Mouse (Mus musculus): ENCODE measurements around the gene Gls. TPM values are rescaled to one million over a fixed set of nuclear protein-coding genes. Genes with fewer than 3 reads are reported as not detected.
A peak's percentile ranks its signal among the peaks of the same experiment; 100 is the strongest.

Gene Gls
- polyA plus RNA-seq, 1 experiment from 2014 or later, result 39.5 TPM

- 0 out of 2 replicates have a peak, but pooled peaks cover 3% of the 10 kb centered on the region for H3K36me3 ChIP-seq
- no peaks in the 10 kb centered on the region for H3K9me3 ChIP-seq
- no peaks in the 10 kb centered on the region for H3K27me3 ChIP-seq (replicated peaks)
- WGBS, result 92% methylated on average over 8 of the region's 8 CpGs
- no peak overlapping the region for H3K4me2 ChIP-seq (replicated peaks)
- H3K27ac ChIP-seq, result no peak overlapping the region
- no peaks in the 10 kb centered on the region for H3K4me1 ChIP-seq (replicated peaks)
- no peak overlapping the region for H3K9ac ChIP-seq
- ATAC-seq, result no peak
- no peak overlapping the region for H3K4me3 ChIP-seq (replicated peaks)
These were observed 99.8 kb downstream of the Gls start for GRCm38 (mm10) chr1:52133254-52133653.

- H3K27me3 ChIP-seq (replicated peaks), result no peaks in the 10 kb centered on the region
- H3K4me3 ChIP-seq (replicated peaks), result no peak overlapping the region
- no peaks in the 10 kb centered on the region for H3K4me1 ChIP-seq (replicated peaks)
- H3K36me3 ChIP-seq, result peaks cover under 1% of the 10 kb centered on the region; the same call in 1 of the 2 replicates
- WGBS, result 73% methylated on average over 11 of the region's 11 CpGs
- H3K9me3 ChIP-seq, result no peaks in the 10 kb centered on the region
- no peak overlapping the region for H3K4me2 ChIP-seq (replicated peaks)
- no peak overlapping the region for H3K27ac ChIP-seq
- ATAC-seq, result no peak
- no peak overlapping the region for H3K9ac ChIP-seq
These were observed 101.2 kb downstream of the Gls start for GRCm38 (mm10) chr1:52131787-52132377.

GRCm38 (mm10) chr1:52129794-52130193 is 103.2 kb downstream of the Gls start:
- Histone ChIP-seq H3K9ac (no peak overlapping the region), H3K27ac (no peak overlapping the region), H3K36me3 (peaks cover 9% of the 10 kb centered on the region), H3K4me1 (replicated peaks) (no peaks in the 10 kb centered on the region), H3K4me2 (replicated peaks) (no peak overlapping the region), H3K4me3 (replicated peaks) (no peak overlapping the region), H3K9me3 (no peaks in the 10 kb centered on the region), H3K27me3 (replicated peaks) (no peaks in the 10 kb centered on the region)
- ATAC-seq, result no peak
- WGBS, result 57% methylated on average over 6 of the region's 6 CpGs

- H3K4me3 ChIP-seq (replicated peaks), result no peak overlapping the region
- 94% methylated on average over 6 of the region's 6 CpGs for WGBS
- H3K27me3 ChIP-seq (replicated peaks), result no peaks in the 10 kb centered on the region
- H3K27ac ChIP-seq, result no peak overlapping the region
- no peak for ATAC-seq
- no peaks in the 10 kb centered on the region for H3K4me1 ChIP-seq (replicated peaks)
- peaks cover 11% of the 10 kb centered on the region for H3K36me3 ChIP-seq
- no peak overlapping the region for H3K9ac ChIP-seq
- H3K9me3 ChIP-seq, result no peaks in the 10 kb centered on the region
- no peak overlapping the region for H3K4me2 ChIP-seq (replicated peaks)
These were observed 105.7 kb downstream of the Gls start for GRCm38 (mm10) chr1:52127350-52127749.

- H3K4me3 ChIP-seq (replicated peaks), result no peak overlapping the region
- no peak overlapping the region for H3K9ac ChIP-seq
- H3K27ac ChIP-seq, result no peak overlapping the region
- H3K36me3 ChIP-seq, result peaks cover 11% of the 10 kb centered on the region
- no peaks in the 10 kb centered on the region for H3K27me3 ChIP-seq (replicated peaks)
- no peaks in the 10 kb centered on the region for H3K9me3 ChIP-seq
- H3K4me1 ChIP-seq (replicated peaks), result no peaks in the 10 kb centered on the region
- H3K4me2 ChIP-seq (replicated peaks), result no peak overlapping the region
- 79% methylated on average over 3 of the region's 3 CpGs for WGBS
- no peak for ATAC-seq
These were observed 108.2 kb downstream of the Gls start for GRCm38 (mm10) chr1:52124818-52125217.

GRCm38 (mm10) chr1:52121052-52121451 is 112.0 kb downstream of the Gls start:
- WGBS, result 82% methylated on average over 3 of the region's 3 CpGs
- no peak overlapping the region for H3K4me2 ChIP-seq (replicated peaks)
- H3K36me3 ChIP-seq, result 0 out of 2 replicates have a peak, but pooled peaks cover 2% of the 10 kb centered on the region
- no peak for ATAC-seq
- H3K27me3 ChIP-seq (replicated peaks), result no peaks in the 10 kb centered on the region
- H3K4me1 ChIP-seq (replicated peaks), result no peaks in the 10 kb centered on the region
- no peak overlapping the region for H3K27ac ChIP-seq
- H3K9ac ChIP-seq, result no peak overlapping the region
- no peaks in the 10 kb centered on the region for H3K9me3 ChIP-seq
- no peak overlapping the region for H3K4me3 ChIP-seq (replicated peaks)

GRCm38 (mm10) chr1:52120191-52120590 is 112.8 kb downstream of the Gls start:
- Histone ChIP-seq H3K4me2 (replicated peaks) (peak overlapping the region; percentile 83), H3K9me3 (no peaks in the 10 kb centered on the region), H3K27ac (no peak overlapping the region), H3K27me3 (replicated peaks) (no peaks in the 10 kb centered on the region), H3K9ac (peak overlapping the region; percentile 66; the same call in 1 of the 2 replicates), H3K4me3 (replicated peaks) (peak overlapping the region; percentile 91), H3K4me1 (replicated peaks) (no peaks in the 10 kb centered on the region), H3K36me3 (0 out of 2 replicates have a peak, but pooled peaks cover 2% of the 10 kb centered on the region)
- 36% methylated on average over 10 of the region's 10 CpGs for WGBS
- no peak for ATAC-seq

- 1% methylated on average over 20 of the region's 20 CpGs for WGBS
- Histone ChIP-seq H3K36me3 (0 out of 2 replicates have a peak, but pooled peaks cover 2% of the 10 kb centered on the region), H3K4me1 (replicated peaks) (no peaks in the 10 kb centered on the region), H3K4me3 (replicated peaks) (peak overlapping the region; percentile 91), H3K27ac (peak overlapping the region; percentile 62), H3K9me3 (no peaks in the 10 kb centered on the region), H3K27me3 (replicated peaks) (no peaks in the 10 kb centered on the region), H3K9ac (peak overlapping the region; percentile 66), H3K4me2 (replicated peaks) (peak overlapping the region; percentile 83)
- peak; percentile 70 for ATAC-seq
These were observed 113.3 kb downstream of the Gls start for GRCm38 (mm10) chr1:52119691-52120090.

- Histone ChIP-seq H3K9me3 (no peaks in the 10 kb centered on the region), H3K36me3 (0 out of 2 replicates have a peak, but pooled peaks cover 2% of the 10 kb centered on the region), H3K4me1 (replicated peaks) (no peaks in the 10 kb centered on the region), H3K27me3 (replicated peaks) (no peaks in the 10 kb centered on the region), H3K4me2 (replicated peaks) (peak within 1 kb of the TSS; percentile 83), H3K4me3 (replicated peaks) (peak within 1 kb of the TSS; percentile 91), H3K9ac (peak within 1 kb of the TSS; percentile 66), H3K27ac (peak within 1 kb of the TSS; percentile 75)
- WGBS, result 3% methylated on average over 37 of the region's 37 CpGs
- ATAC-seq, result peak; percentile 97
These were observed 114.0 kb downstream of the Gls start, which contains the start of gene Stat1 for GRCm38 (mm10) chr1:52118860-52119591. Gene Stat1 (plus strand): TSS chr1:52119440.

GRCm38 (mm10) chr1:52117777-52118176 is 115.3 kb downstream of the Gls start:
- Histone ChIP-seq H3K4me1 (replicated peaks) (peaks cover 6% of the 10 kb centered on the region; the same call in 1 of the 2 replicates), H3K27ac (no peak overlapping the region), H3K36me3 (no peaks in the 10 kb centered on the region), H3K27me3 (replicated peaks) (no peaks in the 10 kb centered on the region), H3K9me3 (no peaks in the 10 kb centered on the region), H3K4me2 (replicated peaks) (no peak overlapping the region), H3K9ac (no peak overlapping the region), H3K4me3 (replicated peaks) (no peak overlapping the region)
- no peak for ATAC-seq
- WGBS, result 85% methylated on average over 1 of the region's 1 CpGs

GRCm38 (mm10) chr1:52116441-52116840 is 116.6 kb downstream of the Gls start:
- Histone ChIP-seq H3K4me1 (replicated peaks) (peaks cover 6% of the 10 kb centered on the region; the same call in 1 of the 2 replicates), H3K9ac (no peak overlapping the region), H3K9me3 (no peaks in the 10 kb centered on the region), H3K4me2 (replicated peaks) (no peak overlapping the region), H3K27ac (no peak overlapping the region), H3K36me3 (no peaks in the 10 kb centered on the region), H3K4me3 (replicated peaks) (no peak overlapping the region), H3K27me3 (replicated peaks) (no peaks in the 10 kb centered on the region)
- 78% methylated on average over 3 of the region's 3 CpGs for WGBS
- no peak for ATAC-seq

- peak overlapping the region; percentile 48; the same call in 1 of the 2 replicates for H3K27ac ChIP-seq
- peaks cover 6% of the 10 kb centered on the region; the same call in 1 of the 2 replicates for H3K4me1 ChIP-seq (replicated peaks)
- no peaks in the 10 kb centered on the region for H3K36me3 ChIP-seq
- ATAC-seq, result peak; percentile 99
- peak overlapping the region; percentile 38 for H3K4me3 ChIP-seq (replicated peaks)
- H3K9me3 ChIP-seq, result no peaks in the 10 kb centered on the region
- under 1% methylated on average over 32 of the region's 32 CpGs for WGBS
- H3K9ac ChIP-seq, result peak overlapping the region; percentile 58
- peak overlapping the region; percentile 80 for H3K4me2 ChIP-seq (replicated peaks)
- H3K27me3 ChIP-seq (replicated peaks), result no peaks in the 10 kb centered on the region
These were observed 119.4 kb downstream of the Gls start for GRCm38 (mm10) chr1:52113666-52114069.
